Mouse (Mus musculus): Measurements from ENCODE around the gene Fyco1.

DNA sequence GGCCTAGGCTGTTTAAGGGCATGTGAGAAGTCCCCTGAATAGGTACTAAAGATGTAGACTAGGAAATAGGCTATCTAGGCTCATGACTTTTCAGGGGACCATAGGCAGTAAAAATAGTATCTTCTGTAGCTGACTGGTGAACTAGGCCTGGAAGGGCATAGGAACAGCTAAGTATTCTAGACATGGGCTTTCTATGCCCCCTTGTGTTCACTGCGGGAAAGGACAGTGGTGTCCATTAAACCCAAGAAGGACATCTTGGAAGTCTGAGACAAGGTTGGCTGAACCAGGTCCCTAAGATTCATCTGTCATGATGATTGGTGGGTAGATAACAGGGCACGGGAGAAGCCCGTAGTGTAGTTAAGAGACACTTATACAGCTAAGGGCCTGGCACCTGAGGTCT is 55.5 kb downstream of the Fyco1 start:
- TF ChIP-seq TAL1 (IDR thresholded peaks at IDR 0.05; ENCODE audit: low read length) = no peak
- no peak for TF ChIP-seq GATA1 (IDR thresholded peaks at IDR 0.05; ENCODE audit: low read length)
